Mouse (Mus musculus): Measurements from ENCODE around the gene Tbce. TPM values are rescaled to one million over a fixed set of nuclear protein-coding genes. Genes with fewer than 3 reads are reported as not detected.

The Tbce gene
- polyA plus RNA-seq (2012), result 0.36 and 0.59 TPM in 2 replicates

DNA sequence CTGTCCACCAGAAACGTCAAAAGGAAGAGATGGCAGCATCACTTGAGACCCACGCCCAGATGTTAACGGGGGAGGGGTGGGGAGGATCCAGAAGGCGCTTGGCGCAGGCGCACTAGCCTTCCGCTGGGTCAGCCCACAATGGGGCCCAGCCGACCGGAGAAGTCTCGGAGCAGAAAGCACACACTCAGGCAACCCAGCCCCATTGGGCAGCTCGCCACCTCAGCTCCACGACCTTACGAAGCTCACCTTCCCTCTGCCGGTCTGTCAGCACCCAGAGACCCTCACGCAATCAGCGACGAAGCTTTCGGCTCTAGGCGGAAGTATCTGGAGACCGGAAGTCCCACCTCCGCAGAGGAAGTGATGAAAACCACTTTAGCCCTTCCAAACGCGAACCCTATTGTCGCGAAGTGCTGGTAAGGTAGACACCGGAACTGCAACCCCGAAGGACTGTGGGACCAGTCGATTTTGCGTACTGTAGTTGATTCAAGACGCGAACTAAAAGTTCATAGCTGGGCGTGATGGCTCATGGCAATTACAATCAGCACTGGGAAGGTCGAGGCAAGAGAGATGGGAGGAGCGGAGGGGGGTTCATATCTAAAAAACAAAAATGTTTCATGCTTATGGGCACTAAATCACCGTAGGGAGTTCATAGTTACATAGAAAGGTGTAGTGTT, at the start of gene Tbce:
Gene Tbce, minus strand, starts transcription at position 347 of the 674 bp plus-strand sequence.
- Histone ChIP-seq H3K36me3 (ENCODE audit: control insufficient read depth) (peaks cover 22% of the 10 kb centered on the region), H3K9me3 (ENCODE audit: control insufficient read depth, low read length) (peaks cover 3% of the 10 kb centered on the region), H3K27me3 (ENCODE audit: control insufficient read depth) (no peaks in the 10 kb centered on the region), H3K4me3 (replicated peaks) (peak within 1 kb of the TSS; percentile 70), H3K4me1 (ENCODE audit: control insufficient read depth) (peaks cover 51% of the 10 kb centered on the region)
- TF ChIP-seq TAL1 (IDR thresholded peaks at IDR 0.05; ENCODE audit: low read length), result no peak
- TF ChIP-seq GATA1 (IDR thresholded peaks at IDR 0.05; ENCODE audit: low read length), result no peak

DNA sequence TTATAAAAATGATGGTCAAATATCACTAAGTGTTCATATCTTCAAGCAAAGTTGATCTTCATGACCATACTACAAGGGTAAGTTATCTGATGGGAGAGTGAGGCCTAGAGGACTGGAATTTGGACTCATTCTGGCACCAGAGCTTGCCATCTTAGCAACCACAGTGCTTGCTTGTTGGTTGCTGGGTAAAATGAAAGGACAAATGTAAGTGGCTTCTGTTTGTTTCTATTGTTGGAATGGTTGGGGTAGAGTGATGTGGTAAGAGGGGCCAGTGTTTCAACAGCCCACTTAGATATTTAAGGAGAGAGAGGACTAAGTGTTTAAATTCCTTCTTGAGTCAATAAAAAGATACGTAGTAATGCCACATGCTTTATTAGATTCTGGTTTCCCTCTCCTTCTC, 49.2 kb upstream of the Tbce start:
- Histone ChIP-seq H3K36me3 (ENCODE audit: control insufficient read depth) (peaks cover 2% of the 10 kb centered on the region; the same call in 1 of the 2 replicates), H3K9me3 (ENCODE audit: control insufficient read depth, low read length) (no peaks in the 10 kb centered on the region), H3K27me3 (ENCODE audit: control insufficient read depth) (no peaks in the 10 kb centered on the region), H3K4me1 (ENCODE audit: control insufficient read depth) (peaks cover 18% of the 10 kb centered on the region), H3K4me3 (replicated peaks) (no peak overlapping the region)
- TF ChIP-seq TAL1 (IDR thresholded peaks at IDR 0.05; ENCODE audit: low read length), result no peak
- no peak for TF ChIP-seq GATA1 (IDR thresholded peaks at IDR 0.05; ENCODE audit: low read length)

DNA sequence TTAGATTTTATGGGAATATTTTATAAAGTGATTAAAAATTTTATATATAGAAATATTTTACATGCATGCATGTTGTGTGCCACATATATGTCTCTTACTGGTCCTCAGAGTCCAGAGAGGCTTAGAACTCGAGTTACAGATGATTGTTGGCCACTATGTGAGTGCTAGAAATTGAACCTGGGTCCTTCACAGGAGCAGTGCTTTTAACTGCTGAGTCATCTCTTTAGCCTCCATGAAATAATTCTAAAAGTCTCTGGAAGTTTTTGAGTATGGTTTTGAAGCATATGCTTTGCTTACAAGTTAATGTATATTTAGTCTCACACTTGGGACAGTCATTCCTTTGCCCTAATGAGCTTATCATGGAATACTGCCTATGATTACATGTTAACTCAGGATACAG, 35.9 kb upstream of the Tbce start:
- Histone ChIP-seq H3K27me3 (ENCODE audit: control insufficient read depth) (no peaks in the 10 kb centered on the region), H3K4me3 (replicated peaks) (no peak overlapping the region)

DNA sequence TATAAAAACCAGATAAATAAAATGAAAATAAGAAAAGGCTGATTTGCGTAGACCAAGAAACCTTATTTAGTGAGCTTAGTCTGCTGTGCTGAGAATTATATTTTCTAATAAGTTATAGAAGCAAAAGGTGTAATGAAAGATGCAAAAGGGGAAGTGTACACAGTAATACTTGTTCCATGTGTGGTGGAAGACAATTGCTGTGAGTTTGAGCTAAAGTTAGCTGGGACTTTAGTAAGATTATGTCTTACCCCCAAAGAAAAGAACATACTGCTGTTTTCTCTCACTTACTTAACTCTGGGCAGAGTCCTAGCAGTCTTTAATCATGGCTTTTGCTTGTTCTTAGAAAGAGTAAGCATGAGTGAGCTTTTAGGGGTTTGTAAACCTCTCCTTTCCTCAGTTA, 34.9 kb upstream of the Tbce start:
- peaks cover 34% of the 10 kb centered on the region for H3K4me1 ChIP-seq (ENCODE audit: control insufficient read depth)
- no peak for TF ChIP-seq GATA1 (IDR thresholded peaks at IDR 0.05; ENCODE audit: low read length)
- no peak for TF ChIP-seq TAL1 (IDR thresholded peaks at IDR 0.05; ENCODE audit: low read length)
- no peaks in the 10 kb centered on the region for H3K27me3 ChIP-seq (ENCODE audit: control insufficient read depth)
- no peaks in the 10 kb centered on the region for H3K9me3 ChIP-seq (ENCODE audit: control insufficient read depth, low read length)
- H3K4me3 ChIP-seq (replicated peaks), result no peak overlapping the region
- H3K36me3 ChIP-seq (ENCODE audit: control insufficient read depth), result peaks cover 11% of the 10 kb centered on the region

More for the DNA sequence above, 35.9 kb upstream of the Tbce start:
- H3K36me3 ChIP-seq (ENCODE audit: control insufficient read depth), result peaks cover 8% of the 10 kb centered on the region
- no peaks in the 10 kb centered on the region for H3K9me3 ChIP-seq (ENCODE audit: control insufficient read depth, low read length)
- TF ChIP-seq GATA1 (IDR thresholded peaks at IDR 0.05; ENCODE audit: low read length) (no peak), TAL1 (IDR thresholded peaks at IDR 0.05; ENCODE audit: low read length) (no peak)
- peaks cover 33% of the 10 kb centered on the region for H3K4me1 ChIP-seq (ENCODE audit: control insufficient read depth)

DNA sequence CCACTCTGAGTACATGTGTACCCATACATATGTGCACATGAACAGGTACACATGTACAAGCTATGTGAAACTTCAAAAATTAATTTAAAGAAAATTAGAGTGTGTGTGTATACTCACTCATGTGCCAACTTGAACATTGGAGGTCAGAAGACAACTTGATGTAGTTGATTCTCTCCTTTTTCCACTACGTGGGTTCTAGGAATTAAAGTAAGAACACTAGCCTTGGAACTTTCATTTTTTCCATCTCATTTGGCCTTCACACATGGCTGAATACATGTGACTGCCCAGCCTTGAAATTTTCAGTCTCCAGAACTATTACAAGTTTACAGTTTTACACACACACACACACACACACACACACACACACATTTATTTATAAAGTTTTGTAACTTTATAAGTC, 29.9 kb upstream of the Tbce start:
- Histone ChIP-seq H3K4me3 (replicated peaks) (no peak overlapping the region), H3K36me3 (ENCODE audit: control insufficient read depth) (peaks cover 41% of the 10 kb centered on the region), H3K27me3 (ENCODE audit: control insufficient read depth) (no peaks in the 10 kb centered on the region), H3K9me3 (ENCODE audit: control insufficient read depth, low read length) (no peaks in the 10 kb centered on the region), H3K4me1 (ENCODE audit: control insufficient read depth) (peaks cover 45% of the 10 kb centered on the region)
- TF ChIP-seq TAL1 (IDR thresholded peaks at IDR 0.05; ENCODE audit: low read length) (no peak), GATA1 (IDR thresholded peaks at IDR 0.05; ENCODE audit: low read length) (no peak)

DNA sequence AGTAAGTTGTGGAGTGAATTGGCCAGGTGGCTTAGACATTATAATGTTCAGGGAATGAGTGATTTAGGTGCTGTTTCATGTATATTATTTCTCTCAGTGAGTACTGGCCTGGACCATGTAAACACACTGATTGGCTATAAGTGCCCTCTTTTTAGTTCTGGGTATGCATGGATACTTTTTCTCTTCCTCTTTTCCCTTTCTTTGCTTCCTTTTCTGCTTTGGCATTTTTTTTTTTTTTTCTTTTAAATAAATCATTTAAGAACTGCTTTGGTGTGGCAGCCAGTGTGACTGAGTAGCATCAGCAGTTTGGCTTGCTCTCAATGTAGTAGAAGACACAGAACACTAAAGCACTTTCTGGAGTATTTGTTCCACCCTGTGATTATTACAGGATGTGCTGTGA, 28.6 kb upstream of the Tbce start:
- peaks cover 39% of the 10 kb centered on the region for H3K36me3 ChIP-seq (ENCODE audit: control insufficient read depth)
- H3K27me3 ChIP-seq (ENCODE audit: control insufficient read depth), result no peaks in the 10 kb centered on the region
- H3K4me3 ChIP-seq (replicated peaks), result no peak overlapping the region
- peaks cover 43% of the 10 kb centered on the region for H3K4me1 ChIP-seq (ENCODE audit: control insufficient read depth)
- TF ChIP-seq GATA1 (IDR thresholded peaks at IDR 0.05; ENCODE audit: low read length) (no peak), TAL1 (IDR thresholded peaks at IDR 0.05; ENCODE audit: low read length) (no peak)
- H3K9me3 ChIP-seq (ENCODE audit: control insufficient read depth, low read length), result no peaks in the 10 kb centered on the region

DNA sequence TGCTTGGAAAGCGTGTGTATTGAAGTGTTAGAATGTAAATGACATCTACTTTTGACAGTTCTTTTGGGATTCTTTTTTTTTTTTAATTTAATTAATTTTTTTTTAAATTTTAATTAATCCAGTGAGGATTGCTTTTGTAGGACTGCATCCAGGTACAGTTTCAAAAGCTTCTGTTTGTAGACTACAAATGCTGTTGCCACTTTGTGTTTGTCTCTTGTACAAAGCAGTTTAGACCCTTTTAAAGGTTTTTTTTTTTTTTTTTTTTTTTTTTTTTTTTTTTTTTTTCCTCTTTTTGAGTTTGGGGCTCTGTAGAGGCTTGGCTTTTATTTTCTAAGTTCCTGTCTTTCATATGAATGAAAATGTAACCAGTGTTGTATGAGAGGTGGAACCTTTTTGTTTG, 26.3 kb upstream of the Tbce start:
- H3K4me1 ChIP-seq (ENCODE audit: control insufficient read depth), result peaks cover 49% of the 10 kb centered on the region
- H3K9me3 ChIP-seq (ENCODE audit: control insufficient read depth, low read length), result no peaks in the 10 kb centered on the region
- peak overlapping the region; percentile 89 for H3K4me3 ChIP-seq (replicated peaks)
- peaks cover 38% of the 10 kb centered on the region for H3K36me3 ChIP-seq (ENCODE audit: control insufficient read depth)
- TF ChIP-seq GATA1 (IDR thresholded peaks at IDR 0.05; ENCODE audit: low read length) (no peak), TAL1 (IDR thresholded peaks at IDR 0.05; ENCODE audit: low read length) (no peak)
- H3K27me3 ChIP-seq (ENCODE audit: control insufficient read depth), result no peaks in the 10 kb centered on the region

DNA sequence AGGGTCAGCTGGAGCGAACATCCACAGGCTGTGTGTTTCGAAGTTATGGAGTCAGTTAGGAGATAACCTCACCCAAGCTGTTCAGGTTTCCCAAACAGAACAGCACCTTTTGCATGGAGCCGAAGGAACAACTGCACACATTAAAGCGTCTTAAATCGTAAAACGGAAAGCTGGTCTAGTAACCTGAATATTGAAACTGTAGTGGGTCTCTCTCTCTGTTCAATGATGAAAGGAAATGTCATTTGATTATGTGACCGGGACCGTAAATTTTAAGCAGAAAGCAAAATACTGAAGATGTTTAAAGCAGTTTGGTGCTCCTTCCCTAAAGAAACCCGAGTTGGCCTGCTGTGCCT, 25.6 kb upstream of the Tbce start:
- TF ChIP-seq TAL1 (IDR thresholded peaks at IDR 0.05; ENCODE audit: low read length), result no peak
- TF ChIP-seq GATA1 (IDR thresholded peaks at IDR 0.05; ENCODE audit: low read length), result no peak
- Histone ChIP-seq H3K27me3 (ENCODE audit: control insufficient read depth) (no peaks in the 10 kb centered on the region), H3K9me3 (ENCODE audit: control insufficient read depth, low read length) (no peaks in the 10 kb centered on the region), H3K4me3 (replicated peaks) (peak overlapping the region; percentile 89), H3K4me1 (ENCODE audit: control insufficient read depth) (peaks cover 49% of the 10 kb centered on the region), H3K36me3 (ENCODE audit: control insufficient read depth) (peaks cover 42% of the 10 kb centered on the region)

DNA sequence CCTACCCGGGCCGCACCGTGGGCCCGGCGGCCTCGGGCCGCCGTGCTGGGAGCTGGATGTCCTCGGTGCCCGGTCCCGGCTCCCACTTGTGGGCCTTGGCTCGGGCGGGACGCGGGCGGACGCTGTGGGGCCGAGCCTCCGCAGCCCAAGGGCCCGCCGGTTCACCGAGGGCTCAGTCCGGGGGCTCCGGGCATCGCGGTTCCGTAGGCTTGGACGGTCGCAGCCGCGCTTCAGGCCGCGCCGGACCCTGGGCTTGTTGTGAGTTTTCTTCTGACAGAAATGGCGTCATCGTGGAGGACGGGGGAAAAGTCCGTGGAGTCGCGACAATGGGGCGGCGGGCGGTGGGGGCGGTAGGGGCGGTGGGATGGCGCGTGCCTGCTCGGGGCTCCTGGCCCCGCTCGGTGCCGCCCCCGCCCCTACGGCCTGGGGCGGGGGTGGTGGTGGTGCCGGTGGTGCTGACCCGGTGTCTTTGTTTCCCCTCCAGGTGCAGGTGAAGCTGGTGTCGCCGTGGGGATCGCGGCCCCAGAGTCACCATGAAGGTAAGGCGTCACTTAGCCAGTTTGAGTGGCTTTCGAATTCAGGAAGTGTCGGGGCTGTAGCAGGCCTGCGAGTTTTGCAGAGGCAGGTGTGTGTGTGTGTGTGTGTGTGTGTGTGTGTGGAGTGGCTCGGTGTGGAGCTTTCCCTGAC, 25.0 kb upstream of the Tbce start:
- no peaks in the 10 kb centered on the region for H3K9me3 ChIP-seq (ENCODE audit: control insufficient read depth, low read length)
- TF ChIP-seq TAL1 (IDR thresholded peaks at IDR 0.05; ENCODE audit: low read length) (no peak), GATA1 (IDR thresholded peaks at IDR 0.05; ENCODE audit: low read length) (no peak)
- peak overlapping the region; percentile 89 for H3K4me3 ChIP-seq (replicated peaks)
- H3K4me1 ChIP-seq (ENCODE audit: control insufficient read depth), result peaks cover 46% of the 10 kb centered on the region
- H3K36me3 ChIP-seq (ENCODE audit: control insufficient read depth), result peaks cover 41% of the 10 kb centered on the region
- no peaks in the 10 kb centered on the region for H3K27me3 ChIP-seq (ENCODE audit: control insufficient read depth)

Data from erythroblast, embryonic 14.5 days (primary cell).